Mouse (Mus musculus): Measurements from ENCODE around the gene Cyb561d1. TPM values are rescaled to one million over a fixed set of nuclear protein-coding genes. Genes with fewer than 3 reads are reported as not detected.
A peak's percentile ranks its signal among the peaks of the same experiment; 100 is the strongest.

Gene Cyb561d1
- polyA plus RNA-seq, 1 experiment: 11.4 TPM

GRCm38 (mm10) chr3:108220661-108221060, 19.6 kb upstream of the Cyb561d1 start:
- Histone ChIP-seq H3K4me3 (replicated peaks; ENCODE audit: extremely low read depth, low read depth, low read length) (no peak overlapping the region), H3K4me1 (ENCODE audit: control insufficient read depth, insufficient read depth, low read length) (no peaks in the 10 kb centered on the region)
- WGBS: 68% methylated on average over 3 of the region's 3 CpGs
- TF ChIP-seq POLR2A (IDR thresholded peaks at IDR 0.05; ENCODE audit: borderline replicate concordance, extremely low read depth, low read depth, low read length) (no peak), CTCF (IDR thresholded peaks at IDR 0.05; ENCODE audit: insufficient read depth, low read length) (no peak)
- DNase-seq: no peak

- 17% methylated on average over 5 of the region's 5 CpGs for WGBS
- no peak for TF ChIP-seq CTCF (IDR thresholded peaks at IDR 0.05; ENCODE audit: insufficient read depth, low read length)
- TF ChIP-seq POLR2A (IDR thresholded peaks at IDR 0.05; ENCODE audit: borderline replicate concordance, extremely low read depth, low read depth, low read length): no peak
- DNase-seq: no peak
- Histone ChIP-seq H3K4me3 (replicated peaks; ENCODE audit: extremely low read depth, low read depth, low read length) (no peak overlapping the region), H3K4me1 (ENCODE audit: control insufficient read depth, insufficient read depth, low read length) (peaks cover 2% of the 10 kb centered on the region)
Measured at GRCm38 (mm10) chr3:108214734-108215133, 13.7 kb upstream of the Cyb561d1 start.

- WGBS: 83% methylated on average over 8 of the region's 8 CpGs
- no peak for DNase-seq
- TF ChIP-seq CTCF (IDR thresholded peaks at IDR 0.05; ENCODE audit: insufficient read depth, low read length) (no peak), POLR2A (IDR thresholded peaks at IDR 0.05; ENCODE audit: borderline replicate concordance, extremely low read depth, low read depth, low read length) (no peak)
- no peak overlapping the region for H3K4me3 ChIP-seq (replicated peaks; ENCODE audit: extremely low read depth, low read depth, low read length)
- peaks cover 6% of the 10 kb centered on the region for H3K4me1 ChIP-seq (ENCODE audit: control insufficient read depth, insufficient read depth, low read length)
Measured at GRCm38 (mm10) chr3:108212406-108212805, 11.4 kb upstream of the Cyb561d1 start.

DNA sequence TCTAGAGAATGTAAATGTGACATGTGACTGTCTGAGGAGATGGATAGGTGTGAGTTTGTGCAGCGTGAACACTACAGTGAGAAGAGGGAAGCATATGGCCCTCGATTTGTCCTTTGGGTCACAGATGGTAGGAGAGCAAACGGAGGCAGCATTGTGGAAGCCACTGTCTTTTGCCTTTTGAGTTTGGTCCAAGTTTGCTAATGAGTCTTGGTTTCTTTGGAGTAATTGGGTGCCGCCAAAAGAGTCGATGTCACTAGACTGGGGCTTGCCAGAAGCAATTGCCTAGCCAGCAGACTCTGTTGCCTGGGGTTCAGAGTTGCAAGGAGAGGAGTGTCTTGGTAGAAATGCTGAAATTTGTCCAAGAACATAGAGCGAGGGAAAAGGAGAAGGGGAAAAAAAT, 10.8 kb upstream of the Cyb561d1 start:
- no peak for DNase-seq
- peaks cover 6% of the 10 kb centered on the region for H3K4me1 ChIP-seq (ENCODE audit: control insufficient read depth, insufficient read depth, low read length)
- H3K4me3 ChIP-seq (replicated peaks; ENCODE audit: extremely low read depth, low read depth, low read length): no peak overlapping the region
- WGBS: 74% methylated on average over 6 of the region's 6 CpGs
- TF ChIP-seq POLR2A (IDR thresholded peaks at IDR 0.05; ENCODE audit: borderline replicate concordance, extremely low read depth, low read depth, low read length): no peak
- no peak for TF ChIP-seq CTCF (IDR thresholded peaks at IDR 0.05; ENCODE audit: insufficient read depth, low read length)

DNA sequence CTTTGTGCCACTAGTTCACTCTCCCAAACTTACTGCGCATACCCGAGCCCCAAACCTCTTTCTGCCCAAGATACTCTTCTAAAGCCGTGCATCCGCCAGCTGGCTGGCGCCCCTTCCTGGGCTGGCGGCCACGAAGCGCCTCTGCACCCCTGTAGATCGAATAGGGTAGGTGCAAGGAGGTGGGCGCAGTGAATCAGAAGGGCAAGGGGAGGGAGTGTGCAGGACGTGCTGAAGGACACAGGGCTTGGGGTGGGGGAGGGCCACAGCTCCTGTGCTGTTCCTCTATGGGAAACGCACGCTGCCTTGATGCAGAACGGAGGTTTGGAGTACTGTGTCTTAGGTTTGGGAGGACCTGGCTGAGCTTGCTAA, 9.7 kb upstream of the Cyb561d1 start, which contains the start of gene Atxn7l2:
Gene Atxn7l2, minus strand, starts transcription at position 164 of the 369 bp plus-strand sequence.
- Histone ChIP-seq H3K4me3 (replicated peaks; ENCODE audit: extremely low read depth, low read depth, low read length) (peak within 1 kb of the TSS; percentile 86), H3K4me1 (ENCODE audit: control insufficient read depth, insufficient read depth, low read length) (peaks cover 6% of the 10 kb centered on the region)
- no peak for TF ChIP-seq CTCF (IDR thresholded peaks at IDR 0.05; ENCODE audit: insufficient read depth, low read length)
- no peak for TF ChIP-seq POLR2A (IDR thresholded peaks at IDR 0.05; ENCODE audit: borderline replicate concordance, extremely low read depth, low read depth, low read length)
- WGBS: under 1% methylated on average over 14 of the region's 14 CpGs
- no peak for DNase-seq

DNA sequence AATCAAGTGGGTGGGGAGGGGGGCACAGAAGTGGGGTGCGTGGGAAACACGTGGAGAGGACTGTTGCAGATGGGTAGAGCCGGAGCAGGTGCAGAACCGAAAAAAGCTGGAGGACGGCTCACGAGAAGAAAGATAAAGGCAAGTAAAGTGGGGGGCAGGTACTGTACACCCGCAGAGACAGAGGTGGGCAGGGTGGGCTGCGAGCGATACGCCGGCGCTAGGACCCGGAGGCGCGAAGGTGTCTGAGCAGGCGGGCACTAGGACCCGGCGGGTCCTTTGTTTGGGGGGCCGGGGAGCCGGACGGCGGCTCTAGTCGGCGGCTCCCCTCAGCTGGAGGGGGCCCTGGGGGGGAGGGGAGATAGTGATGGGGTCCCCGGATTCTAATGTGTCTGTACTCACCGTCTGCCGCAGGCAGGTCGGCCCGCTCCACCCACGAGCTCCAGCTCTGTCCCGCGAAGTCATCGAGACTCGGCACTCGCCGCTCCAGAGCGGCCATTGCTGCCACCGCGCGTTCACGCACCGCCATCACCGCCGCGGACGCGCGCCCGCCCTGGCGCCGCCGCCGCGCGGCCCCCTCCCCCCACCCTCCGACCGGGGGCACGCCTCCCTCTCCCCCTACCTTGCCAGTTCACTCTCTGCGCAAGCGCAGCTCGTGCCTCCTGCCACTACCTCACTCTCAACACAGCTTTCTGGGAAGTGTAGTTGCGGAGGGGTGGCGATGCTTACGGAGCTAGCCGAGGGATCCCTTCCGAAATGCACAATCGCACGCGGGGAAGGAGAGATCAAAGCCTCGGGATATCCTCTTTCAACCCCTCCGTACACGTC, 9.1 kb upstream of the Cyb561d1 start:
- no peak for TF ChIP-seq CTCF (IDR thresholded peaks at IDR 0.05; ENCODE audit: insufficient read depth, low read length)
- peak; percentile 86; the same call in 1 of the 2 replicates for TF ChIP-seq POLR2A (IDR thresholded peaks at IDR 0.05; ENCODE audit: borderline replicate concordance, extremely low read depth, low read depth, low read length)
- Histone ChIP-seq H3K4me3 (replicated peaks; ENCODE audit: extremely low read depth, low read depth, low read length) (peak overlapping the region; percentile 86), H3K4me1 (ENCODE audit: control insufficient read depth, insufficient read depth, low read length) (peaks cover 6% of the 10 kb centered on the region)
- WGBS: 1% methylated on average over 72 of the region's 72 CpGs
- peak; percentile 85 for DNase-seq

DNA sequence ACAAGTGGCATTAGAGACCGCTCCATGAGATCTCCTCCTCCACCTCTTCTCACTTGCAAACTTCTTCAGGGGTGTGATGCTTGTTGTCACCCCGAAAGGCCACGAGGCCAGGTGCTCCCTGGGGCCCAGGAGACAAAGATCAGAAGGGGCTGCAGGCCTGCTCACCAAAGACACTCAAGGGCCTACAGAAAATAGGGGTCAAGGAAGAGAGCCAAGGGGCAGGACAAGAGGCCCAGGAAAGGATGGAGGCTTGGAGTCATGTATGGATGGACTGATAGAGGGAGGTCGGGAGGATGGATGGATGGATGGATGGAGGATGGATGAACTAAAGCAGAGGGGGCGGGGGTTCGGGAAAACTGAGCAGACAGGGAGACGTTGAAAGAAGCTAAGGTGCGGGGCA, 8.5 kb upstream of the Cyb561d1 start:
- WGBS: 7% methylated on average over 8 of the region's 8 CpGs
- DNase-seq: no peak
- peak overlapping the region; percentile 86 for H3K4me3 ChIP-seq (replicated peaks; ENCODE audit: extremely low read depth, low read depth, low read length)
- peaks cover 6% of the 10 kb centered on the region for H3K4me1 ChIP-seq (ENCODE audit: control insufficient read depth, insufficient read depth, low read length)
- TF ChIP-seq POLR2A (IDR thresholded peaks at IDR 0.05; ENCODE audit: borderline replicate concordance, extremely low read depth, low read depth, low read length) (no peak), CTCF (IDR thresholded peaks at IDR 0.05; ENCODE audit: insufficient read depth, low read length) (no peak)

GRCm38 (mm10) chr3:108209001-108209400, 8.0 kb upstream of the Cyb561d1 start:
- TF ChIP-seq POLR2A (IDR thresholded peaks at IDR 0.05; ENCODE audit: borderline replicate concordance, extremely low read depth, low read depth, low read length) (no peak), CTCF (IDR thresholded peaks at IDR 0.05; ENCODE audit: insufficient read depth, low read length) (no peak)
- 80% methylated on average over 3 of the region's 3 CpGs for WGBS
- no peak for DNase-seq
- peaks cover 6% of the 10 kb centered on the region for H3K4me1 ChIP-seq (ENCODE audit: control insufficient read depth, insufficient read depth, low read length)
- no peak overlapping the region for H3K4me3 ChIP-seq (replicated peaks; ENCODE audit: extremely low read depth, low read depth, low read length)

DNA sequence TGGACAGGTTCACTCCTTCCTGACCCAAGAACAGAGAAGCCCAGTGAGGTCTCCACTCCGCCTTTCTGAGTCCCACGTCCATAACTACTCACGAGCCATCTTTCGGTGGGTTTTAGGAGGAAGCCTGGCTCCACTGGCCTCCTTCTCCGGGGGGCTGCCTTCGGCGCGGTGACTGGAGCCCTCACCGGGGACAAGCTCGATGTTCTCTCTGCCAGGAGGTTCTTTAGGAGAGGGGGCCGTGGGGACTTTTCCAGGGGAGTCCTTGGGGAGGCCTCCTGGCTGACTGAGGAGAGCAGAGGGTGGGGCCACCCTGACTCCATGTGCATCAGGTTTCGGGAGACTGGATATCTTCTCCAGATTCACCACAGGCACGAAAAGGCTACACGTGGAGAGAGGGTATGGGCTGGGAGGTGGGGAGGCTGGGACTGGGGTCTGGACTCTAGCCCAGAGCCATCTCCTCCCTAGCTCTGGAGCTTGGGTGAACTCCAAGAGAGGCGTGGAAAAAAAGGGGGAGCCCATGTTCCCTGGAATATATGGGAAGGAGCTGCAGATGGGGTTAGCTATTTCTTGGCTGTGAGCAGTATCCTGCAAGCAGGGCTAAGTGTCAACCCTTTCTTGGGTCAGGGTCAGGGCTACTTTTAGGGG, 5.8 kb upstream of the Cyb561d1 start:
- WGBS: 81% methylated on average over 15 of the region's 15 CpGs
- no peak for DNase-seq
- H3K4me3 ChIP-seq (replicated peaks; ENCODE audit: extremely low read depth, low read depth, low read length): no peak overlapping the region
- H3K4me1 ChIP-seq (ENCODE audit: control insufficient read depth, insufficient read depth, low read length): peaks cover 6% of the 10 kb centered on the region
- no peak for TF ChIP-seq CTCF (IDR thresholded peaks at IDR 0.05; ENCODE audit: insufficient read depth, low read length)
- TF ChIP-seq POLR2A (IDR thresholded peaks at IDR 0.05; ENCODE audit: borderline replicate concordance, extremely low read depth, low read depth, low read length): no peak

Data from lung, adult 2 months (tissue).